Mouse (Mus musculus) neural tube, embryonic 14.5 days (tissue): ENCODE data around the gene Rassf6. TPM values are rescaled to one million over a fixed set of nuclear protein-coding genes. Genes with fewer than 3 reads are reported as not detected.

ENCODE experiments used
- polyA plus RNA-seq: library from polyadenylated mRNA; unstranded; fragments of >200 nt; fragmentation: Nextera tagmentation; extraction: Ambion mirVana; gene quantifications from 2 replicates; pipeline ENCODE4 v1.2.1, GENCODE M21; 2014

The Rassf6 gene
- polyA plus RNA-seq, 1 experiment from 2014 or later, result 3.0 TPM

Other genes starting within 250 kb of the Rassf6 start
- 1.9 and 2.4 TPM in 2 replicates for gene Alb, start 179.8 kb downstream of the Rassf6 start, polyA plus RNA-seq
- gene Afp, start 149.9 kb downstream of the Rassf6 start, polyA plus RNA-seq, result 4.6 and 5.5 TPM in 2 replicates
- gene Afm, start 121.7 kb downstream of the Rassf6 start, polyA plus RNA-seq, result not detected in 2 replicates
- gene 5830473C10Rik, start 79.5 kb downstream of the Rassf6 start, polyA plus RNA-seq, result not detected in 2 replicates
- 0.21 and 0.28 TPM in 2 replicates for gene Cxcl5, start 118.7 kb upstream of the Rassf6 start, polyA plus RNA-seq
- gene Ppbp, start 127.9 kb upstream of the Rassf6 start, polyA plus RNA-seq, result 0.82 TPM in 1 of 2 replicates, not detected in the other
- 3.2 and 44.9 TPM in 2 replicates for gene Pf4, start 131.8 kb upstream of the Rassf6 start, polyA plus RNA-seq
- gene Cxcl3, start 145.4 kb upstream of the Rassf6 start, polyA plus RNA-seq, result not detected in 2 replicates
- gene Cxcl15, start 153.9 kb upstream of the Rassf6 start, polyA plus RNA-seq, result not detected in 2 replicates